Mouse (Mus musculus) heart, embryonic 10.5 days (tissue): ENCODE measurements around the gene Faap20. TPM values are rescaled to one million over a fixed set of nuclear protein-coding genes. Genes with fewer than 3 reads are reported as not detected.

Experiments used
- DNase-seq: peaks from one replicate; pipeline ENCODE4 v3.0.0-alpha.2; 2017; ENCODE audit warnings: low spot score
- H3K27ac ChIP-seq: fragments of 300-500 bp; sonication (generic); 2 replicates; pipeline ENCODE4 v1.5.1; 2016; ENCODE audit warnings: mild to moderate bottlenecking
- H3K27me3 ChIP-seq: fragments of 300-500 bp; sonication (generic); 2 replicates; pipeline ENCODE4 v1.6.1; 2016; ENCODE audit warnings: mild to moderate bottlenecking; ENCODE audit not compliant: poor library complexity, insufficient read depth, severe bottlenecking
- H3K36me3 ChIP-seq: fragments of 300-500 bp; sonication (generic); 2 replicates; pipeline ENCODE4 v1.6.1; 2016; ENCODE audit warnings: mild to moderate bottlenecking, moderate library complexity
- H3K4me1 ChIP-seq: fragments of 300-500 bp; sonication (generic); 2 replicates; pipeline ENCODE4 v1.6.1; 2016; ENCODE audit warnings: mild to moderate bottlenecking
- H3K4me3 ChIP-seq: fragments of 300-500 bp; sonication (generic); 2 replicates; pipeline ENCODE4 v1.5.1; 2016; ENCODE audit warnings: mild to moderate bottlenecking, moderate library complexity
- H3K9me3 ChIP-seq: fragments of 300-500 bp; sonication (generic); 2 replicates; pipeline ENCODE4 v1.6.1; 2016; ENCODE audit warnings: mild to moderate bottlenecking, moderate library complexity
- WGBS: fragments of 180-500 bp; shearing (Covaris S2); methylation state at CpG from one replicate; pipeline ENCODE4 v1.1.7; 2016; 5-methylcytosine and 5-hydroxymethylcytosine counted together
- polyA plus RNA-seq: library from polyadenylated mRNA; unstranded; fragments of >200 nt; fragmentation: Nextera tagmentation; extraction: Ambion mirVana; gene quantifications from 2 replicates; pipeline ENCODE4 v1.2.1, GENCODE M21; 2016

The Faap20 gene
- polyA plus RNA-seq, 1 experiment from 2014 or later, result 87.4 TPM

DNA sequence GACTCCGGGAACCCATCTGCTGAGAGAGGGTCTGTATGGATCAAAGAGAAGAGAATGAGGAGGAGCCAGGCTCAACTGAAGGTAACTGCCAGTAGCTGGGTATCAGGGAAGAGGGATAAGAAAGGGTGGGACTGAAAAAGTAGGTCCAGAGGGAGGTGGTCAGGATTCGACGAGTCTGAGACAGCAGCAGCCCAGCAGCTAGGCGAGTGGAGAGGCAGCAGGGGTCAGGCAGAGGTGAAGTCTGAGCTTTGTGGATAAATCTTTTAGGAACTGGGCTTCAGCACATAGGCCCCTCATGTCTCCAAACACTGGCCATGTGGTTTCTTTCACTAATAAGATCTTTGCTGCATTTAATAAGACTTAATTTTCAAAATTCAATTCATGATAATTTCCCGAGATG, 24.8 kb downstream of the Faap20 start:
- DNase-seq, result no peak
- H3K9me3 ChIP-seq, result no peaks in the 10 kb centered on the region
- no peaks in the 10 kb centered on the region for H3K36me3 ChIP-seq
- no peaks in the 10 kb centered on the region for H3K27me3 ChIP-seq
- 0 out of 2 replicates have a peak overlapping the region, but pooled peaks have one; percentile 42 for H3K27ac ChIP-seq
- 43% methylated on average over 5 of the region's 5 CpGs for WGBS
- peaks cover 11% of the 10 kb centered on the region for H3K4me1 ChIP-seq
- H3K4me3 ChIP-seq, result no peak overlapping the region

DNA sequence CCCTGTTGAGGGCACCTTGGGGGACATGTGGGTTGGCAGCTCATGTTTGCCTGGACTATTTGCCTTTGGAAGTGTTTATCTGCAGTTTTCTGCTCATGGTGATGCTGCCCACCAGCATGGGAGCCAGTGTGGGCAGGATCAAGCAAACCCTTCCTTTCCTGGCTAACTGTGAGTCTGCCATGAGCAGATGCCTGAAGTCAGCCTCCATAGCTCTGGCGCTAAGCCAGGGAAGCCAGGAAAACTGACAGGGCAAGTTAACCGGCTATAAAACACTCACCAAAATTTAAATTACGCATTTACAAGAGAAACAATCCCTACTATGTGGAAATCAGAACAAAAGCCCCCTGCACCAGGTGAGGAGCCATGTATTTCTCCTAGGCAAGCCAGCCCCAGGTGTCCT, 25.2 kb downstream of the Faap20 start:
- H3K27ac ChIP-seq, result 0 out of 2 replicates have a peak overlapping the region, but pooled peaks have one; percentile 42
- H3K9me3 ChIP-seq, result no peaks in the 10 kb centered on the region
- 68% methylated on average over 3 of the region's 3 CpGs for WGBS
- H3K27me3 ChIP-seq, result no peaks in the 10 kb centered on the region
- DNase-seq, result no peak
- no peaks in the 10 kb centered on the region for H3K36me3 ChIP-seq
- H3K4me3 ChIP-seq, result no peak overlapping the region
- peaks cover 11% of the 10 kb centered on the region for H3K4me1 ChIP-seq

DNA sequence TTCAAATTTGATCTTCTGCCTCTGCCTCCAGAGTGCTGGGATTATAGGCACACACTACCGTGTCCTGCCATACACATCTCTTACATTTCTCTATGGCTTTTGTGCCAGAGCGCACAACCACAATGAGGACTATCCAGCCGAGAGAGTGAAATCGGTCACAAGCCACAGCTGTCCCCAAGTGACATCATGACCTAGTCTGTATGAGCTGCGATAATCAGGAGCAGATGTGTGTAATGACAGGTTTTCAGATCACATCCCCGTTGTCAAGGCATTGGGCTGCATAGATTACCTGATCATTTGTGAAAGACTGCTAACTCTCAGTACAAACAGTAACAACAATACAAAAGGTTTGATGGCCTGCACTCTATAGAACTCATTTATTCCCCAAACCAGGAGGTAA, 28.4 kb downstream of the Faap20 start:
- H3K4me1 ChIP-seq, result peaks cover 38% of the 10 kb centered on the region
- peak overlapping the region; percentile 64; the same call in 1 of the 2 replicates for H3K27ac ChIP-seq

DNA sequence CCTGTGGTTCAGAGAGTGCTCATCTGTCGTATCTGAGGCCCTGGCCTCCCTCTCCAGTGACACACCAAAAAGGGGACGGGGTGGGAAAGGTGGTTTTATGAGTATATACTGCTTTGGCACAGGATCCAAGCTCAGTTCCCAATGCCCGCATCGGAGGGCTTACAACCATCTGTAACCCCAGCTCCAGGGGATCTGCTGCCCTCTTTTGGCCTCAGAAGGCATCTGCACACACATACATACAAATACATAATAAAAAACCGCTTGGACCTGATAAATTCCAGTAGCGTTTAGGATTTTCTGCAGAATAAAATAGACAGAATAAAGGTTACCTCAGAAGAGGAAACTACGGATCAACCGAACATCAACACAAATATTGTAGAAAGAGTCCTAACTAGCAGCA, 29.5 kb downstream of the Faap20 start:
- peak overlapping the region; percentile 64; the same call in 1 of the 2 replicates for H3K27ac ChIP-seq
- H3K4me3 ChIP-seq, result no peak overlapping the region
- no peaks in the 10 kb centered on the region for H3K9me3 ChIP-seq
- WGBS, result 80% methylated on average over 8 of the region's 8 CpGs
- H3K27me3 ChIP-seq, result no peaks in the 10 kb centered on the region
- H3K36me3 ChIP-seq, result no peaks in the 10 kb centered on the region
- no peak for DNase-seq
- peaks cover 47% of the 10 kb centered on the region for H3K4me1 ChIP-seq

More for the DNA sequence above, 28.4 kb downstream of the Faap20 start:
- DNase-seq, result no peak
- WGBS, result 67% methylated on average over 6 of the region's 6 CpGs
- Histone ChIP-seq H3K9me3 (no peaks in the 10 kb centered on the region), H3K27me3 (no peaks in the 10 kb centered on the region), H3K36me3 (no peaks in the 10 kb centered on the region), H3K4me3 (no peak overlapping the region)

- Histone ChIP-seq H3K36me3 (no peaks in the 10 kb centered on the region), H3K4me3 (no peak overlapping the region), H3K9me3 (no peaks in the 10 kb centered on the region), H3K4me1 (peaks cover 55% of the 10 kb centered on the region), H3K27ac (no peak overlapping the region), H3K27me3 (no peaks in the 10 kb centered on the region)
- 61% methylated on average over 16 of the region's 16 CpGs for WGBS
- no peak for DNase-seq
Measured at GRCm38 (mm10) chr4:155279926-155280767, 30.5 kb downstream of the Faap20 start.

- WGBS, result 97% methylated on average over 1 of the region's 1 CpGs
- H3K4me1 ChIP-seq, result peaks cover 59% of the 10 kb centered on the region
- no peak overlapping the region for H3K27ac ChIP-seq
- no peak for DNase-seq
- H3K4me3 ChIP-seq, result no peak overlapping the region
- no peaks in the 10 kb centered on the region for H3K27me3 ChIP-seq
- no peaks in the 10 kb centered on the region for H3K36me3 ChIP-seq
- H3K9me3 ChIP-seq, result no peaks in the 10 kb centered on the region
Measured at GRCm38 (mm10) chr4:155280768-155281121, 31.1 kb downstream of the Faap20 start.

DNA sequence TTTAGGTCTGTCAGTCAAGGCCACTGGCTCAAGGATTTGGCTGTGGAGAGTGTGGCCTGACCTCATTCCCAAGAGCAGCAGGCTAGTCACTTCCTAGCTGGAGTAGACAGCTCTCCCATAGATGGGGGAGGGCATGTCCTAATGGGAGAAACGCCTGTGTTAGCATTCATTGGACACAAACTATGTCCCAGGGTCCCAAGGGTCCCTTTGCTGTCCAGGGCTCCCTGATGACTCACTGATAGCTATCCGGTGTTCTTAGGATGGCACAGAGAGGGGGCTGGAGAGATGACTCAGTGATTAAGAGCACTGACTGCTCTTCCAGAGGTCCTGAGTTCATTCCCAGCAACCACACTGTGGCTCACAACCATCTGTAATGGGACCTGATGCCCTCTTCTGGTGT, 31.6 kb downstream of the Faap20 start:
- no peaks in the 10 kb centered on the region for H3K36me3 ChIP-seq
- H3K4me1 ChIP-seq, result peaks cover 59% of the 10 kb centered on the region
- 62% methylated on average over 2 of the region's 2 CpGs for WGBS
- no peaks in the 10 kb centered on the region for H3K9me3 ChIP-seq
- H3K4me3 ChIP-seq, result no peak overlapping the region
- no peak overlapping the region for H3K27ac ChIP-seq
- DNase-seq, result no peak
- H3K27me3 ChIP-seq, result no peaks in the 10 kb centered on the region

DNA sequence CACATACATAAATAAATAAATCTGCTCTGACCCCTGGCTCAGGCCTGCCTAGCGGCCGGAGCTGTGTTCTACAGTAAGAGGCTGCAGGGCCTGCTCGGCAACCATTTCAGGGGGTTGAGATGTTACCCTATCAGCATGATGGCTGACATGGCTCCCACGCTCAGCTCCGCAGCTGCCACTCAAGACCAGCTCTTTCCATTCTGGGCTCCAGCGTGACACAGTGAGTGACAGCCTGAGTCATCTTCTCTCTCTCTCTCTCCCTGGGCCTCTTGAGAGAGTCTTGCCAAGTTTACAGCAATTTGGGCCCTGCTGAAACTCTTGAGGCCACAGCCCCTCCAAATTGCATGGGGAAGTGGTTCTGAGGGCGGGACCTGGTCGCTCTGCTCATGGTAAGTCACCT, 32.0 kb downstream of the Faap20 start:
- Histone ChIP-seq H3K27ac (peak overlapping the region; percentile 67; the same call in 1 of the 2 replicates), H3K4me1 (peaks cover 59% of the 10 kb centered on the region), H3K36me3 (no peaks in the 10 kb centered on the region), H3K4me3 (no peak overlapping the region), H3K9me3 (no peaks in the 10 kb centered on the region), H3K27me3 (no peaks in the 10 kb centered on the region)
- no peak for DNase-seq
- 77% methylated on average over 8 of the region's 8 CpGs for WGBS

GRCm38 (mm10) chr4:155282231-155282630, 32.6 kb downstream of the Faap20 start:
- WGBS, result 63% methylated on average over 6 of the region's 6 CpGs
- H3K9me3 ChIP-seq, result no peaks in the 10 kb centered on the region
- DNase-seq, result no peak
- no peak overlapping the region for H3K4me3 ChIP-seq
- peak overlapping the region; percentile 67; the same call in 1 of the 2 replicates for H3K27ac ChIP-seq
- peaks cover 59% of the 10 kb centered on the region for H3K4me1 ChIP-seq
- no peaks in the 10 kb centered on the region for H3K36me3 ChIP-seq
- no peaks in the 10 kb centered on the region for H3K27me3 ChIP-seq

GRCm38 (mm10) chr4:155283001-155283503, 33.5 kb downstream of the Faap20 start:
- peak overlapping the region; percentile 49; the same call in 1 of the 2 replicates for H3K27ac ChIP-seq
- no peaks in the 10 kb centered on the region for H3K36me3 ChIP-seq
- peaks cover 59% of the 10 kb centered on the region for H3K4me1 ChIP-seq
- no peak for DNase-seq
- H3K9me3 ChIP-seq, result no peaks in the 10 kb centered on the region
- H3K27me3 ChIP-seq, result no peaks in the 10 kb centered on the region
- peak overlapping the region; percentile 5; the same call in 1 of the 2 replicates for H3K4me3 ChIP-seq
- WGBS, result 47% methylated on average over 11 of the region's 11 CpGs

- no peak for DNase-seq
- no peaks in the 10 kb centered on the region for H3K9me3 ChIP-seq
- H3K4me3 ChIP-seq, result peak overlapping the region; percentile 5; the same call in 1 of the 2 replicates
- H3K4me1 ChIP-seq, result peaks cover 53% of the 10 kb centered on the region
- H3K27me3 ChIP-seq, result no peaks in the 10 kb centered on the region
- WGBS, result 76% methylated on average over 9 of the region's 9 CpGs
- H3K36me3 ChIP-seq, result no peaks in the 10 kb centered on the region
- H3K27ac ChIP-seq, result peak overlapping the region; percentile 49
Measured at GRCm38 (mm10) chr4:155283585-155283984, 34.0 kb downstream of the Faap20 start.

DNA sequence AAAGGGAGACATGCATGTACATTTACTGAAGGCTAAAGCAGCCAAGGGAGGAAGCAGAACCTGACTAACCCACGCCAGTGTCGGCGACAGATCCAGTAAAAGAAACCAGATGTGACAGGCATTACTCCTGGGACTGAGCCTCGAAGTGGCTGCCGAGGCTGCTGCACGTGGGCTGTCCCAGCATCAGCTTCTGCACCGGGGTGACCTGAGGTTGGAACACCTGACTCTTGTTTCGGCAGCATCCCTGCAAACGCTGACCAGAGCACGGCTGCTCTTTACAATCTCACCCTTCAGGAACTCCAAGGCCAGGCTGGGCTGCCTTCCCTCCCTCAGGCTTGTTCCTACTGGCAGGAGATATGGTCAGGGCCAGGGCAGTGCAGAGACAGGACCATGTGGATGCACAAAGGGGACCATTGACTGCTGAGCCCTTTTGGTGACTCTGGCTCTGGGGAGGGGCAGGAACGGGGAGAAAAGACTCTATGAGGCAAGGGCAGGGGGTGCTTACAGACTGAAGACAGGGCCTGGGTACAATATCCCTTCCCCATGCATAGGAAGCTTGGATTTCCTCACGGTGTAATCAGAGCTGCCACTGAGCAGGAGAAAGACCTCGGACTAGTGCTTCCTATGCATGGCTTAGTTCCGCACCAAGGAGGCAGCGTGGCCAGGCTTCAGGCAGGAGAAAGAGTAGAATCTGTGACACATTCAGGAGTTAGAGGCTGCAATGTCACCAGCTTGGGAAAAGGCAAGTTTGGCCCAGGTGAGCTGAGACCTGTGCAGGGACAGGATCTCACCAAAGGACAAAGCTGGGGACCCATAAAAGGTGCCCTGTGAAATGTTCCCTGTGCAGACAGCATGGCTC, 35.1 kb downstream of the Faap20 start:
- Histone ChIP-seq H3K36me3 (no peaks in the 10 kb centered on the region), H3K4me1 (peaks cover 48% of the 10 kb centered on the region), H3K27me3 (no peaks in the 10 kb centered on the region), H3K4me3 (no peak overlapping the region), H3K27ac (peak overlapping the region; percentile 12; the same call in 1 of the 2 replicates), H3K9me3 (no peaks in the 10 kb centered on the region)
- peak; percentile 81 for DNase-seq
- WGBS, result 42% methylated on average over 15 of the region's 15 CpGs

DNA sequence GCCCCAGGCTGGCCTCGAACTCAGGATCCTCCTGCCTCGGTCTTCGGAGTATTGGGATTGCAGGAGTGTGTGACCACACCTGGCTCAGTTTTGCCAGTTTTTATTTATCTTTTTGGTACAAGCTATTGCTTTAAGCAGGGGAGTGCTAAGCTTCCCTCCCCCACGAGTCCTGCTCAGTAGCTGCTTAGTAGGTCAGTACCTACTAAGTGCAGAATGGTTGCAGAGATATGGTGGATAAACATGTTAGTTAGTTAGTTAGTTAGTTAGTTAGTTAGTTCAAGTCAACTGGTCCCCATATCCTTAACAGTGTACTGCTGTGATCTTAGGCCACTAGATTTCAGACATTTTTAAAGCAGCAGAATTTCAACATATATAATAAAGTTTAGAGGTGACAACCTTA, 36.5 kb downstream of the Faap20 start:
- DNase-seq, result no peak
- peaks cover 45% of the 10 kb centered on the region for H3K4me1 ChIP-seq
- no peaks in the 10 kb centered on the region for H3K9me3 ChIP-seq
- no peak overlapping the region for H3K4me3 ChIP-seq
- H3K27me3 ChIP-seq, result no peaks in the 10 kb centered on the region
- H3K27ac ChIP-seq, result no peak overlapping the region
- WGBS, result 87% methylated on average over 4 of the region's 4 CpGs
- no peaks in the 10 kb centered on the region for H3K36me3 ChIP-seq
